Mouse (Mus musculus) limb, embryonic 14.5 days (tissue): ENCODE data around the gene Mrtfa. TPM values are rescaled to one million over a fixed set of nuclear protein-coding genes. Genes with fewer than 3 reads are reported as not detected.

Source experiments
- ATAC-seq: fragments of 200-750 bp; cut with Nextera tagmentation; 2 replicates; pipeline ENCODE4 v1.8.0; 2017; ENCODE audit warnings: low read depth, moderate number of reproducible peaks, moderate TSS enrichment; ENCODE audit not compliant: low FRiP score
- DNase-seq: peaks from one replicate; pipeline ENCODE4 v3.0.0-alpha.2; 2015; ENCODE audit warnings: low spot score
- H3K27ac ChIP-seq: fragments of 300-500 bp; sonication (generic); replicated peaks from 2 replicates; pipeline ENCODE4 v1.5.1; 2014; ENCODE audit warnings: low read depth, mild to moderate bottlenecking, low read length, moderate library complexity, mixed read lengths
- H3K27me3 ChIP-seq: fragments of 300-500 bp; sonication (generic); 2 replicates; pipeline ENCODE4 v1.6.1; 2014; ENCODE audit warnings: low read length, mixed read lengths; ENCODE audit not compliant: control insufficient read depth, insufficient read depth
- H3K36me3 ChIP-seq: fragments of 300-500 bp; sonication (generic); 2 replicates; pipeline ENCODE4 v1.6.1; 2014; ENCODE audit warnings: mild to moderate bottlenecking, low read length, moderate library complexity, mixed read lengths; ENCODE audit not compliant: control insufficient read depth, insufficient read depth
- H3K4me1 ChIP-seq: fragments of 300-500 bp; sonication (generic); 2 replicates; pipeline ENCODE4 v1.6.1; 2014; ENCODE audit warnings: antibody characterized with exemption, low read length, mixed read lengths; ENCODE audit not compliant: control insufficient read depth, insufficient read depth
- H3K4me2 ChIP-seq: fragments of 300-500 bp; sonication (generic); replicated peaks from 2 replicates; pipeline ENCODE4 v1.6.1; 2014; ENCODE audit warnings: low read depth, mild to moderate bottlenecking, low read length, moderate library complexity; ENCODE audit not compliant: severe bottlenecking
- H3K4me3 ChIP-seq: fragments of 300-500 bp; sonication (generic); replicated peaks from 2 replicates; pipeline ENCODE4 v1.5.1; 2014; ENCODE audit warnings: low read length
- H3K9ac ChIP-seq: fragments of 300-500 bp; sonication (generic); 2 replicates; pipeline ENCODE4 v1.6.1; 2014; ENCODE audit warnings: mild to moderate bottlenecking, low read depth, low read length, moderate library complexity; ENCODE audit not compliant: severe bottlenecking
- H3K9me3 ChIP-seq: fragments of 300-500 bp; sonication (generic); 2 replicates; pipeline ENCODE4 v1.6.1; 2016; ENCODE audit warnings: low read length; ENCODE audit not compliant: control insufficient read depth
- POLR2A ChIP-seq: fragments of 200-500 bp; IDR thresholded peaks from 2 replicates; pipeline ENCODE4 v1.8.0; 2012; ENCODE audit warnings: inconsistent platforms, mild to moderate bottlenecking, moderate library complexity, borderline replicate concordance; ENCODE audit not compliant: insufficient read depth, insufficient read length; ENCODE audit errors: extremely low read depth
- WGBS: fragments of 180-500 bp; shearing (Covaris S2); extraction: QIAGEN DNeasy Blood & Tissue Kit; methylation state at CpG from one replicate; pipeline ENCODE4 v1.1.7; 2014; 5-methylcytosine and 5-hydroxymethylcytosine counted together
- polyA plus RNA-seq, 2 experiments: library from polyadenylated mRNA; depleted of rRNA in 1 of 2; stranded (reverse) in 1 of 2; unstranded in 1 of 2; fragments of >200 nt; fragmentation: Nextera tagmentation in 1 of 2; extraction: Ambion mirVana in 1 of 2; gene quantifications; 2 replicates each; pipeline versions ENCODE4 v1.2.1 to v1.2.3; 2012 to 2014

The Mrtfa gene
- polyA plus RNA-seq, 2 experiments, result 25.2 to 29.8 TPM

GRCm38 (mm10) chr15:81087529-81087928, 103.0 kb downstream of the Mrtfa start:
- Histone ChIP-seq H3K4me3 (no peak overlapping the region), H3K4me1 (peaks cover 28% of the 10 kb centered on the region), H3K27ac (peak overlapping the region; percentile 62; the same call in 1 of the 2 replicates), H3K9me3 (no peaks in the 10 kb centered on the region), H3K36me3 (no peaks in the 10 kb centered on the region), H3K27me3 (no peaks in the 10 kb centered on the region), H3K9ac (no peak overlapping the region), H3K4me2 (no peak overlapping the region)
- no peak for TF ChIP-seq POLR2A
- ATAC-seq (no peak), DNase-seq (no peak)
- WGBS, result 64% methylated on average over 7 of the region's 7 CpGs

- ATAC-seq, result no peak; the same call in 1 of the 2 replicates
- peak; percentile 82 for DNase-seq
- no peak overlapping the region for H3K9ac ChIP-seq
Measured at GRCm38 (mm10) chr15:81086644-81087480, 103.7 kb downstream of the Mrtfa start.

GRCm38 (mm10) chr15:81083826-81084225, 106.7 kb downstream of the Mrtfa start:
- ATAC-seq (no peak), DNase-seq (no peak)
- Histone ChIP-seq H3K36me3 (no peaks in the 10 kb centered on the region), H3K4me1 (peaks cover 32% of the 10 kb centered on the region), H3K27me3 (no peaks in the 10 kb centered on the region), H3K9me3 (no peaks in the 10 kb centered on the region), H3K27ac (peak overlapping the region; percentile 65), H3K4me2 (no peak overlapping the region), H3K9ac (peak overlapping the region; percentile 12; the same call in 1 of the 2 replicates), H3K4me3 (no peak overlapping the region)
- no peak for TF ChIP-seq POLR2A
- 64% methylated on average over 9 of the region's 9 CpGs for WGBS

More at GRCm38 (mm10) chr15:81086644-81087480, 103.7 kb downstream of the Mrtfa start:
- no peak overlapping the region for H3K4me3 ChIP-seq
- H3K36me3 ChIP-seq, result no peaks in the 10 kb centered on the region
- H3K27me3 ChIP-seq, result no peaks in the 10 kb centered on the region
- H3K9me3 ChIP-seq, result no peaks in the 10 kb centered on the region
- WGBS, result 87% methylated on average over 8 of the region's 8 CpGs
- H3K4me2 ChIP-seq, result no peak overlapping the region
- no peak overlapping the region for H3K27ac ChIP-seq
- H3K4me1 ChIP-seq, result peaks cover 28% of the 10 kb centered on the region
- TF ChIP-seq POLR2A, result no peak

- 22% methylated on average over 4 of the region's 4 CpGs for WGBS
- TF ChIP-seq POLR2A, result no peak
Measured at GRCm38 (mm10) chr15:81083281-81083680, 107.3 kb downstream of the Mrtfa start.

GRCm38 (mm10) chr15:81081216-81081615, 109.3 kb downstream of the Mrtfa start:
- Histone ChIP-seq H3K4me2 (no peak overlapping the region), H3K9ac (no peak overlapping the region), H3K4me1 (peaks cover 17% of the 10 kb centered on the region), H3K27me3 (no peaks in the 10 kb centered on the region), H3K4me3 (no peak overlapping the region), H3K36me3 (no peaks in the 10 kb centered on the region), H3K9me3 (no peaks in the 10 kb centered on the region), H3K27ac (no peak overlapping the region)
- TF ChIP-seq POLR2A, result no peak
- WGBS, result 48% methylated on average over 4 of the region's 4 CpGs
- ATAC-seq (no peak), DNase-seq (no peak)

More at GRCm38 (mm10) chr15:81083281-81083680, 107.3 kb downstream of the Mrtfa start:
- Histone ChIP-seq H3K27me3 (no peaks in the 10 kb centered on the region), H3K4me3 (no peak overlapping the region), H3K4me1 (peaks cover 32% of the 10 kb centered on the region), H3K27ac (peak overlapping the region; percentile 65), H3K9me3 (no peaks in the 10 kb centered on the region), H3K36me3 (no peaks in the 10 kb centered on the region), H3K9ac (peak overlapping the region; percentile 12; the same call in 1 of the 2 replicates), H3K4me2 (no peak overlapping the region)
- peak; percentile 70 for DNase-seq
- ATAC-seq, result no peak
